Mouse (Mus musculus) G1E (cell line): Measurements from ENCODE around the gene Pitpna.

Experiments
- CTCF ChIP-seq: IDR thresholded peaks from 2 replicates; pipeline ENCODE4 v1.5.1; 2012; ENCODE audit warnings: low read depth, low read length, inconsistent platforms, mixed read lengths
- GATA2 ChIP-seq: IDR thresholded peaks from 2 replicates; pipeline ENCODE4 v1.6.1; 2012; ENCODE audit warnings: low read depth, low read length, inconsistent platforms, borderline replicate concordance
- TAL1 ChIP-seq: conservative IDR thresholded peaks from 2 replicates; pipeline ENCODE4 v1.6.1; 2012; ENCODE audit warnings: low read depth, low read length, inconsistent platforms, mixed read lengths

DNA sequence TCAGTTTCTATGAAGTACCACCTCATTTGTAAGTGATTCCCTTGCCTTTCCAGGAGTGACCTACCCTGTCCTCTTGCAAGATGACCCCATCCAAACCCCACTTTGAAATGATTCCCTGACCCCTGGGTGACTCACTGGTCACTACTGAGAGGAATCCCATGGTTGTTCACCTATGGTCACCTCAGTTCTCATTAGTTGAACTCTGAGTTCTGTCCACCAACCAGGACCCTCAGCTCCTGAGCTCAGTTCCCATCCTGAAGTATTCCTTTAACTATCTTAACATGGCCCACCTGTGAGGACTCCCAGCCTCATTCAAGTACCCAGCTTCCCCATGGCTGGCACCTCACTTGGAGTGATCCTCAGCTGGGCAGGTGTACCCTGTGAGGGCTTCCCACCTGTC is 69.9 kb downstream of the Pitpna start:
- TF ChIP-seq CTCF (no peak), TAL1 (no peak), GATA2 (no peak)
